Mouse (Mus musculus): ENCODE measurements around the gene Dock7. TPM values are rescaled to one million over a fixed set of nuclear protein-coding genes. Genes with fewer than 3 reads are reported as not detected.

The Dock7 gene
- total RNA-seq (2021): 57.2 and 74.6 TPM in 2 replicates
- long read RNA-seq, partial matches to known transcripts: 4 of 5 reads
- long read RNA-seq, other reads (novel, unspliced or antisense): 1 of 5 reads

DNA sequence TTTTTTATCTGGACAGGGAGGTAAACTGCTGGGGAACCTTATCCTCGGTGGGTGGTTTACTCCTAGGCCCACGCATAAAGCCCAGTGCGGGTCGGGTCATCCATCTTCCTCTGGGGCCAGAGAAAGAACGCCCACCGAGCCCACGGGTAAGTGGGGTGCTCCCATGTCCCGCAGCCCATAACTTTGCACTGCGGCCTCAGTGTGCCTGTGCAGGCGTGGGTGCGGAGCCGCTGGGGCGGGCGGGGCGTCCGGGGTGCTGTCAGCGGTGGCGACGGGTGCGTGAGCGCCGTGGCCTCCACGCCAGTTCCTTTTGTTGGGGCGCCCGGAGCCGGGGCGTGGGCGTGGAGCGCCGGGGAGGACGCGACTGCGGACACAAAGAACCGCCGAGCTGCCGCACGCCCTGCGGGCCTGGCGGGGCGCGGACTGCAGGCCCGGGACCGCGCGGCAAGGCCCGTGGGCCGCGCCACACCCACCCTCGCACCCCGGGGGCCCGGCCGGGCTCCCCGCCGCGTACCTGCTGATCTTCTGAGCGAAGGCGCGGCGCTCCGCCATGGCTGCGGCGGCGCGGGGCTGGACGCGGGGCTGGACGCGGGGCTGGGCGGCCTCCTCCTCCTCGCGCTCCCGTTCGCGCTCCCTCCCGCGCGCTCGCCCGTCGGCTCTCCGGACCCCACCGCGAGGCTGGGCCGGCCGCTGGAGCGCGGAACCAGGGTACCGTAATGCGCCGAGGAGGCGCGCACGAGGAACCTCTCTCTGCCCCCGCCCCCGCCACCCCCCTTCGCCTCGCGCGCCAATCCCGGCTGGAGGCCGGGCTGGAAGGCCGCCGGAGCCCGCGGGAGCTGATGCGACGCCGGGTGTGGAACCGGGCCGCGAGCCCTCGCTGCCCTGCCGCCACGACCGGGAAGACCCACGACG, at the start of gene Dock7:
Gene Dock7 (minus strand): TSS at position 705 of the 912 bp plus-strand sequence.
- peak; percentile 93 for DNase-seq

DNA sequence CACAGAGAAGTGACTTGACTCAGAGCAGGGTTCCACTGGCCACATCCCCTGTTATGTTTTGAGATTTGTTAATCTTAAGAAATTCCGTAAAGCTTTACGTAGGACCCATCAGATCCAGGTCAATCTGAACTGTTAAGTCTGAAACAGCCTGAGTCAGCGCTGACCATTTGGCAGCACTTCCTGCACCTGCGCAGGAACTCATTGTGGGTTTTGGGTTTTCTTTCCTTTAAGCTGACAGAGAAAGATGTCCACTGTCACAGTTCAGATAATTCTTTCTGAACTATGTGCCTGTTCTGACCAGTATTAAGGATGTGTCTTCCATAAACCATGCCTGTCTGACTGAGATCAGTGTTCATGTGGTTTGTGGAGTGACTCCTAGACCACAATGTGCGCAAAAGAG, 48.2 kb upstream of the Dock7 start:
- no peak for DNase-seq

DNA sequence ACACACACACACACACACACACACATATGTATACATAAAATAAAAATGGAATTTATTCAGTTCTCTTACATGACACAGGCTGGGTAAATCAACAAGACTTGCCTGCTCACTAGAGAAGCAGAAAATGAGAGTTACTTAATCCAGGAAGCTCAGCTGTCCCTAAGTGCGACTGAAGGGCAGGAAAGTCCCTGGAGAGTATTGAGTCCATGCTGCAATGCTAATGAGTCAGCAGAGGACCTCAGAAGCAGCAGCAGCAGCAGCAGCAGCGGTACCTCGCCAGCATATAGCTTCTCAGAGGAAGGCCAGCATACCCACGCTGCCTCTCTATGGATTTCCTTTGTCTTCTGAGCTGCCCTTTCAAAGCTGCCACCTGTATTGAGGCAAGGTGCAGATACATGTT, 42.8 kb upstream of the Dock7 start:
- peak; percentile 18 for DNase-seq

DNA sequence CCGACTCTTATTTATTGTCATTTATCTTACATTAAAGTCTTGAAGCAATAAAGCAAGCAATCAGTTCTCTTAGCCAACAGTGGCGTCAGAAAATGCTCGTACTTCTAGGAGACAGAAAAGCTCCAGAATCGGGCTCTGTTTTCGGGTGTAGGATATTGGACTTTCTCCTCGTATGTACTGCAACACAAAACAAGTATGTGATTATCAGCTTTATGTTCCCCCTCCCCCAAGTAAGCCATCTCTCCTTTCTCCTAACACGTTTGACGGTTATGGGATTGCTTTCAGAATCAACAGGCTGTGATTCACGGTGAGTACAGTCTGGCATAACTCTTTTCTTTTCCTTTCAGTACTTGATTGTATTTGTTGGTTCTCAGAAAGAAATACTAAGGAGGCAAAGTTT, 42.3 kb upstream of the Dock7 start:
- no peak for DNase-seq

DNA sequence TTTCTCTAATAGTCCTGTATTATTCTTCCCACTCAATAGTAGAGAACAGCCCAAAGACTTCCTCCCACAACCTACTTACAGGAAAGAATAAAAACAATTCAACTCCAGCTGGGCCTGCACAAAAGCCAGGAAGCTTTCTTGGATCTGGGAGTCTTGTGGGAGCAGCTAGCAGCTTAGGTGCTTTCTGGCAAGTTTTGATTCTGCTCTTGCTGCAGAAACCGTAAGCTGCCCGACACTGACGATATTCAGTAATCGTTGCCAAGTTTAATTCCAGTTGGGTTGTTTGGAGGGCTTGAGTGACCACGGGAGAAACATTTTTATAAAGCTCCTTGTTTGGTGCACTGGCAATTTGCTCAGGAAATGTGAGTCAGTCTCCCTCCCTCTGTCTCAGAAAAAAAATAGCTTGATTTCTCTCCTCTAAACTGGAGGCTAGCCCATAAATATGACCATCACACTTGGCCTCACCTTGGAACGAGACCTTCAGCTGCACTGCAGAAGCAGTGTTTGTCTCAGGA, 40.8 kb upstream of the Dock7 start:
- DNase-seq: no peak

DNA sequence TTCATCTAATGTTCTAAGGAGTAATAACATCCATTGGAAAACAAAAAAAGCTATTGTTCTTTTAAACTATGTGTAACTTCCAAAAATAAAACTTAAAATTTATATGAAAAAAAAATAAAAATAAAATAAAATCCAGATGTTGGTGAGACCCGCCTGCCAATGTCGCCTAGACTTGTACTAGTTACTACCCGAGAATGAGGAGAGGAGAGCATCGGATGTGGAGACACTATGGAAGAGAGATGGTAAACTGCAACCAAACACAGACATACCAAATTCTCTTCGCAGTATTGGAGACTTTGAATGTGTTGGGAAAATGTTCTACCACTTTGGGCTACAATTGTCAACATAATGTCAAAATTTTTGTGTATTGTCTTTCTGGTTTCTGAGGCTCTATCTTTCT, 40.2 kb upstream of the Dock7 start:
- DNase-seq: no peak

DNA sequence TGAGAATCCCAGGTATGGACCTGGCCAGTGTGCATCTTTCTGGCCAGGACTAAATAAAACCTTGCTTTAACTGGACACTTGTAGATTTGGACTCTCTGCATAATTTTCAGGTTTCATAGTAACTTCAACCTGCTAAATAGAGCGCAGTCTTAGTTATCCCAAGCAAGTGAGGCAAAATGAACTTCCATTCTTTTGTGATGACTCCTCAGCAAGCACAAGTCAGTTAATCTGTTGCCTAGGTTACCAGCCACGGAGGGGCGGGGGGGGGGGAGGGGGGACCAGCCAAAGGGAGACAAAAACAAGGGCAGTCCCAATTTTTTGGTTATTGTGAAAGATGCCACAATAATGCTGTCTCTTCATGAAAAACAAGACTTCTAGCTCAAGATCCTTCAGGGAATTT, 39.7 kb upstream of the Dock7 start:
- DNase-seq: no peak

DNA sequence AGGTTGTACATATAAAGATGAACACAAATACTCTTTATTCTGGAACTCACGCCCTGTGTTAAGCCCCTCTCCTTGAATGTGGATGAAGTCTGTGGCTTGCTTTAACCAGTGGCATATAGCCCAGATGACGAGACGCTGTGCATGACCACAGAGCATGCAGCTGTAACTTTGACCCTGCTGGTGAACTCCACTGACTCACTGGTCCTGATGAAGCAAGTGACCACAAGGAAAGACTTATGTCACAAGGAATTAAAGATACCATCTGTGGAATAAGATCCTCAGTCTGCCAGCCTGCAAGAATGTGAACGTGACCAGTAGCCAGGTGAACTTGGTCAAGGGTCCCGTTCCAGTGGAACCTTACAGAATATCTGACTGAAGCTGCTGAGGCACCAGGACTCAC, 37.8 kb upstream of the Dock7 start:
- no peak for DNase-seq

DNA sequence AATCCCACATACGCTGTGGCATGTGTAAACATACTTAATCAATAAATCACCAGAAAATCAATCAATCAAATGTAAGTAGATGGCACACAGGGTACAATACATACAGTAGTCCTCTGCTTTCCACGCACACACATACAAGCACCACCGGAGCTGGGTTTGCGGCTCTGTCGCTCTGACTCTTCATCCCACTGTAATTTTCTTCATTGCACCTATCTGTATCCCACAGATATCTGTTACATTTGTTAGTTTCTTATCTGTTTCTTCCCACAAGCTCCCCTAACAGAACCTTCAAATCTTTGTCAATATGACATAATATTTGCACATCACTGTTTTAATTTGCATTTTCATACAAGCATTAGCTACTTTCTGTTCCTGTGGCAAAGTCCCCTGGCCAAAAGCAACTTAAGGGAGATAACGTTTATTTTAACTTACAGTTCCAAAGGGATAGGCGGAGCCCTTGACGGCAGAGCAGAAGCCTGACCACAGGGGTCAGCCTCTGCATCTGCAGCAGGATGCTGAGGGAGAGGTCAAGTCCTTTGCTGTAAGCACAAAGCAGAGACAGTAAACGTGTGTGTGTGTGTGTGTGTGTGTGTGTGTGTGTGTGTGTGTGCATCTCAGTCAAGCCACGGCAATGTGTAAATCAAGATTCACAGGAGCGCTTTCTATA, 36.1 kb upstream of the Dock7 start:
- DNase-seq: no peak

DNA sequence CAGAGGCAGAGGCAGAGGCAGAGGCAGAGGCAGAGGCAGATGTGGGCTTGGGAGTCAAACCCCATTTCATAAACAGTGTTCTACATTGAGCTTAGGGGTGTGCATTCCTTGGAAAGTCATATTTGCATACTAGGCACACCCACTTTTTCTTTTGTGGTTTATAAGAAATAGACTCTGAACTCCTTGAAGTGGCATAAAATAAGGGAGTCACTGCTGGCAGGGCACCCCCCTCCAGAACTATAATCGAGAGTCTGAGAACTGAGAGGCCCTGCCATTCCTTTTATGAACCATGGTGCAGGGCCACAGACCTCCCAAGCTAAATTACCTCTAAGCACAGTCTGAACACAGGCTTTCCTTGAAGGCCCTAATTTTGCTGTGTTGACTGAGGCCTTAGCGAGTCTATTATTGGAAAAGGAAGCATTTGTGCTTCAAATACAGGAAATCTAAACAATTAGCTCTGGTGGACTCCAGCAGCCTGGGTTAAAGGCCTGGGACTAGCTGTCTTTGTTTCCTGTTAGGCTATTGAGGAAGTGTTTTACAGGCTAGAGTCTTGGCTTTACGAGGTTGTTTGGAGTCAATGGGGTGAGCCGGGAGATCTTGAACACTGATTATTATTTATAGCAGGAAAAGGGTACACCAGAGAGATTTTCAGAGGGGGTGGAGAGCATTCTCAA, 31.3 kb upstream of the Dock7 start:
- DNase-seq: no peak

DNA sequence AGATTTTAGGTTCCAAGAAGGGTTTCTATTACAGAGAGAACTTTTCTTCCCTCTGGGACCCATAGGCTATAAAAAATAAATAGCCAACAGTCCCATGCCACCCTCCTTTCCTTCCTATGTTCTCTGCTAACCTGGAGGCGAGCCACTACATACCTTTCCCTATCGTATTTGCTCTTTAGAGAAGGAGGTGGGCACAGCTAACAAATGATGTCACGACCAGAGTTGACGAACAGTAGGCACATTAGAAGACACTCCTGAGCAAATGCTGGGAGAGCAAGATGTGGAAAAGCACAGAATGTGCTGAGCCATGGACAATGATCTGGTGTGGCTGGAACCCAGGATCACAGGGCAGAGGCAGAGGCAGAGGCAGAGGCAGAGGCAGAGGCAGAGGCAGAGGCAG, 30.7 kb upstream of the Dock7 start:
- DNase-seq: no peak

DNA sequence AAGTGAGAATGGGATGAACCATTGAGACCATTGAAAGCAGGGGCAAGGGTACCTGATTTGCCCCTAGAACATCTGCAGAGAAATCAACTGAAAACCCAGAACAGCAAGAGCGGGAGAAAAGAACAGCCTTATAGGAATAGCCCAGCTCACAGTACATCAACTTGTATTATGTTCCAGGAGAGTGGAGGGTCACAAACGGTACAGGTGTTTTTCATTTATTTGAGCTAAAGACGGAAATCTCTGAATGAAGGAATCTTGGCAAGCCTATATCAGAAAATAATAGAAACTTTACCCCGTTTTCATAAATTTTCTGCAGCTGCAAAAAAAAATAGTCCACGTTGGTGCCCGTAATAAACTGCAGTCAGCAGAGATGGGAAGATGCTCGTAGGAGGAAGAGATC, 22.6 kb upstream of the Dock7 start:
- no peak for DNase-seq

DNA sequence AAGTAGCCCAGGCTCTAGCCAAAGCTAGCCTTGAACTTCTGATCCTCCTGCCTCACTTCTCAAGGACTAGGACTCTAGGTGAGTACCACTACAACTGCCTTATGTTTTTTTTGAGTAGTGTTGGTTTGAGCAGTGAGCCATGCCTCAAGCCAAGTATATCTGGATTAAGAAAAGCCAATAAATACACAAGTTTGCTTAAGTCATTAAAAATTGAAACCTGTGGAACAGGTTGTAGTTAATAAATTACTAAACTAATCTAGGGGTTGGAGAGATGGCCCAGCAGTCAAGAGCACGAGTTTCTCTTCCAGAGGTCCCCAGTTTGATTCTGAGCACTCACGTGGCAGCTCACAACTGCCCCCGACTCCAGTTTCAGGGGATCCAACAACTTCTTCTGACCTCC, 20.9 kb upstream of the Dock7 start:
- DNase-seq: no peak

DNA sequence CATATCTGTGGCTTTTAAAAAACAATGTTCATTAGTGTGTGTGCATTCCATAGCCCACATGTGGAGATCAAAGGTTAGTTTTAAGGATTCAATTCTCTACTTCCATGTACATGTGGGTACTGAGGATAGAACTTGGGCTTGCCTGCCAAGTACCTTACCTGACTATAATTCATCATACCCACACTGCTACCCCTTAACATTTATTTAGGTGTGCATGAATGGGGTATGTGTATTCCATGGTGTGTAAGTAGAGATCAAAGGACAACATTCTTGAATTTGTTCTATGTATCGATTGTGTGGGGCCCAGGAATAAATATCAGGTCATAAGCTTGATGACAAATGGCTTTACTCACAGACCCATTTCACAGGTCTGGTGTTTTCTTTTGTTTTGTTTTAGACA, 20.5 kb upstream of the Dock7 start:
- DNase-seq: no peak

DNA sequence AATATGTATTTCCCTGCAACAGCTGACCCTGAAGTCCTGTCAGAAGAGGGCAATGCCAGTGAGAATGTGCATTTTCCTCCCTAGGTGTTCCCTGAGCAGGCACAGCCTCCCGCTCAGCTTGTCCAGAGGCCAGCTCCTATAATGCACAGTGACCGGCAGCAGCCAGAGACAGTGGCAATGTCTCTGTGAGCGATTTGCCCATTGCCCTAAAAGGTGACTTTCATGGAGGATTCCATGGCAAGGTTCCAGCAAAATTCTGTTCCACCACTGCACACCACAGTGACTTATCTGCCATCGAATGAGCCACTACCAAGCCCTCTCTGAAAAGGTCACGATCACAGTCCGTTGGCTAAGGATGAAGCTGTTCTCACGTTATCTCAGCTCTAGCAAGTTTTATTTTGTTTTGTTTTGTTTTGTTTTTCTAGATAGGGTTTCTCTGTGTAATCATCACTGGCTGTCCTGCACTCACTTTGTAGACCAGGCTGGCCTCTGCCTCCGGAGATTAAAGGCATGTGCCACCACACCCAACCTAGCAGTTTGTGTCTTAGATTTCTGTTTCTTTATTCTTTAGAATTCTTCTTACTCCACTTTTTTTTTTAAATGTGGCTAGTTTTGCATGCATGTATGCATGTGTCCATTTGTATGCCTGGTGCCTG, 17.4 kb upstream of the Dock7 start:
- no peak for DNase-seq

DNA sequence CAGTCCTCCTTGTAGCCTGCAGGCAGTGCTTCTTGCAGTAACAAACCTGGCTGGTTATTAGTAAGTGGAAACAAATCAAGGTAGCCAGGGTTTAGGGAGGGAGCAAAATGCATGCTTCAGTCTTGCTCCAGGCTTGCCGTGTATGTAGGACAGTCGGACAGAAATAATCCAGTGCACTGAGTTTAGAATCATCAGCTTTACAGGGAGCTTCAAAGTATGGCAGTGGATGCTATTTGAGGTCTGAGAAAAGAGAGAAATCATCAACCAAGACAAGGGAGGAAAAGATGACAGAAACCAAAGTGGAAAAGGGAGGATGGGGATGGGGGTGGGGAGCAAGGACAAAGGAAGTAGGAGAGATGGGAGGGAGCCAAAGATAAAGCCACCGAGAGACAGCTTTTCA, 13.8 kb upstream of the Dock7 start:
- no peak for DNase-seq

DNA sequence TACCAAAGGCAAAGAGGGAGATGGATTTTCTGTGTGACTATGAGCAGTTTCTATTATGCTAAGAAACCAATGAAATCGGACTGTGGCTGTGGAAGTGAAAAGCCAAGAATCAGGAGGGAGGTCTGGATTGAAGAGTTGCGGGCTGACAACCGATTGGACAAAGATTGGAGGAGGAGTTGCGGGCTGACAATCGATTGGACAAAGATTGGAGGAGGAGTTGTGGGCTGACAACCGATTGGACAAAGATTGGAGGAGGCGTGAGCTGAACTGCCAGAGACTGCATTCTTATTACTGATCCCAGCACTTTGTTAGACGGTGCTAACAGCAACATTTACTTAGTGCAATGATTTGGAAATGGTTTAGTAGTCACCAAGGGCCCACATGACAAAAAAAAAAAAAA, 12.6 kb upstream of the Dock7 start:
- no peak for DNase-seq

DNA sequence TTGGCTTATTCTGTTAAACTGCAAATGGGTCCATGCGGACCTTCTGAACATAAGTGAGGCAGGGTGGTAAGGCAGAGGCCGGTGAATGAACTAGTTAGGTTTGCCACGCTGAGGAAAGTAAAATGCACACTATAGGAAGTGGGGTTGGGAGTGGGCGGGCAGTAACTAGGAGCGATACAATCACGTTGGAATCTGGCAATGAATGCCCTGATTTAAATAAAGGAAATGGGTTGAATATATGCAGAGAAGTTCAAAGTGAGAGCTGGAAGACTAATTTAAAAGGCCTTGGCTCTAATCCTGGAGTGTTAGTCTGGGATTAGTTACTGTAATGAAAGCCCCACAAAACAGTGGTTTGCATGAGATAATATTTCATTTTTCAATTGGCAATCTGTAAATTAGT, 12.0 kb upstream of the Dock7 start:
- DNase-seq: no peak

DNA sequence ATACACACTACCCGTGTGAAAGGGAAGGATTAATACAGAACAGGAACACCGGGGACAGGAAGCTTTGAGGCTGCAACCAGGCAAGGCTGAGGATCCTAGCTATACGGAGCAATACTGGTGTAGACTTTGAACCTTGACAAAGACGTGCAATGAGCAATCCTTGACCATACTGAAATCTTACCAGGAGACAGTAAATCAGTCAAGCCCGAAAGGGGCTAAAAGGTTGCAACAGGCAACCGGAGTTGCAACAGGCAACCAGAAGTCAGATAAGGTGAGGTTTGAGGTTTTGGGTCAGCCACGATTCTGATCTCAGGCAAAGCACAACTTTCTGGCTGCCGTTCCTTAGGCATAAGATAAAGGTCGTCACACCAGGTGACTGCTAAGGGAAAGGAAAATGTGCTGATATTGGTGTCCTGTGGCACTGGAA, 10.5 kb upstream of the Dock7 start:
- no peak for DNase-seq

DNA sequence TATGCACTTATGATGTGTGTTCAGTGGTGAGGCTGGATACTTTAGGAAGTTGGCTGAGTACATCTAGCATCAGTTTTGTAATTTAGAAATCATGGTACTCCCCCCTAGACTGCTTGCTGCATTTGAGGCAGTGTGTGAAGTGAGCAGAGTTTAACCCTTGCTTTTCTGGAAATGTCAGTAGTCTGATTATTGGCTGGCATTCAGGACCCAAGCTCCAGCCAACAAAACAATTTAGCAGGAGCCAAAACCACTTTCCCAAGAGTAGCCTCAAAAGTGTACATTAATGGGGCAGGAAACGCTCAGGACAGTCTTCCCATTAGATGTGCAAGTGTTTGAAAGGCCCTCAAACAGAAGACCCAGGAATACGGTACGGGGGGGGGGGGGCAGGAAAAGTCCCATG, 2.8 kb upstream of the Dock7 start:
- DNase-seq: no peak

DNA sequence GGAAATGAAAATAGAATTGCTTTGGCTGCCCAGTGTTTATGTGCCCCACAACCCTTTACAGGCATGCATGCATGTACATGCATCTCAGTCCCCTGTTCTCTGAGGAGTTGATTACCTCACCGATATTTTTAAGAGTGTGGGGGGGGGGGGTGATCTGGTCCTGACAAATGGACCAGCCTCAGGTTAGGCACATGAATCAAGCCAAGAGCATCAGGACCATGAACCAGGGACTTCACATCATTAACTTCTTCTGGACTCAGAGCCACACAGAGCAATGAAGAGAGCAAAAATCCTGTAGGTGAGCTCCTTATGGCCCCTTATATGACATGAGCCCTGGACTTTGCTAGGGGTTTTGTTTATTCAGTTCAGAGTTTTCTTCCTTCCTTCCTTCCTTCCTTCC, 2.1 kb upstream of the Dock7 start:
- no peak for DNase-seq

DNA sequence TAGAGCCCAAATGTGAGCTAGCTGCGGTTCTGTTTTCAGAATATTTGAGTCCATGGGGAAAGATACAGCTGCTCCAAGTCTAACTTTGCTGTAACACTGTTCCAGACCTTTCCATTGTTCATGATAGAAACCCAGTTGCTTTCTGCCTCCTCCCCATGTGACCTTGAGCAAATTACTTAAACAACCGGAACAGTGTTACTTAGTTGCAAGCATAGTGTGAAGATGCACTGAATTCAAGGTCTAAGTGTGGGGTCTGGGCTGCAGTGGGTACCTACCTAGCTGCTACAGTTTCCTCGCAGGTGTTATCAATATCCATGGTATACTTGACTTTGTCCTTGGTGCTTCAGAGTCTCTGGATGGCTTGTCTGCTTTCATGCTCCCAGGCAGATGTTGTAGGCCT, 1.3 kb upstream of the Dock7 start:
- DNase-seq: no peak

Measured in adrenal gland, postnatal 25 days (tissue).